Mouse (Mus musculus): ENCODE data around the gene Naa16. TPM values are rescaled to one million over a fixed set of nuclear protein-coding genes. Genes with fewer than 3 reads are reported as not detected.

Gene Naa16
- polyA plus RNA-seq, 2 experiments = 9.1 to 24.2 TPM

- Histone ChIP-seq H3K4me3 (ENCODE audit: insufficient read depth in 1 of 2, low read depth in 2 of 2, low read length in 2 of 2) (peak overlapping the region; percentile 41 to 78), H3K36me3 (replicated peaks; ENCODE audit: control insufficient read depth, insufficient read depth, low read depth) (peaks cover 64% of the 10 kb centered on the region), H3K4me1 (replicated peaks; ENCODE audit: control insufficient read depth in 2 of 2, insufficient read depth in 2 of 2, low read length in 1 of 2) (peaks cover 62 to 73% of the 10 kb centered on the region in 2 experiments), H3K27ac (peak overlapping the region; percentile 89), H3K4me2 (ENCODE audit: low read depth) (peak overlapping the region; percentile 91), H3K27me3 (ENCODE audit: control insufficient read depth, insufficient read depth, low read length) (no peaks in the 10 kb centered on the region), H3K9ac (replicated peaks) (peak overlapping the region; percentile 55), H3K9me3 (ENCODE audit: control insufficient read depth, low read length) (no peaks in the 10 kb centered on the region)
- 48% methylated on average over 9 of the region's 9 CpGs for WGBS (ENCODE audit: insufficient replicate concordance)
- DNase-seq (ENCODE audit: low read depth in 3 of 3, low spot score in 3 of 3) (no peak), ATAC-seq (ENCODE audit: insufficient read depth) (peak; percentile 17; the same call in 1 of the 2 replicates)
- no peak for TF ChIP-seq EP300 (IDR thresholded peaks at IDR 0.05; ENCODE audit: low read depth)
- TF ChIP-seq CTCF (IDR thresholded peaks at IDR 0.05; ENCODE audit: low read depth) = no peak
Observed at GRCm38 (mm10) chr14:79295579-79295978, 95.0 kb downstream of the Naa16 start.

GRCm38 (mm10) chr14:79294950-79295349 lies 95.6 kb downstream of the Naa16 start:
- Histone ChIP-seq H3K9ac (replicated peaks) (peak overlapping the region; percentile 55), H3K4me1 (replicated peaks; ENCODE audit: control insufficient read depth in 2 of 2, insufficient read depth in 2 of 2, low read length in 1 of 2) (peaks cover 62 to 77% of the 10 kb centered on the region in 2 experiments), H3K9me3 (ENCODE audit: control insufficient read depth, low read length) (no peaks in the 10 kb centered on the region), H3K4me3 (ENCODE audit: insufficient read depth in 1 of 2, low read depth in 2 of 2, low read length in 2 of 2) (peak overlapping the region; percentile 41 to 78; a peak in 3 of 4 replicates), H3K27me3 (ENCODE audit: control insufficient read depth, insufficient read depth, low read length) (no peaks in the 10 kb centered on the region), H3K4me2 (ENCODE audit: low read depth) (peak overlapping the region; percentile 91), H3K27ac (peak overlapping the region; percentile 89), H3K36me3 (replicated peaks; ENCODE audit: control insufficient read depth, insufficient read depth, low read depth) (peaks cover 71% of the 10 kb centered on the region)
- ATAC-seq (ENCODE audit: insufficient read depth) = peak; percentile 88
- 22% methylated on average over 5 of the region's 5 CpGs for WGBS (ENCODE audit: insufficient replicate concordance)
- TF ChIP-seq EP300 (IDR thresholded peaks at IDR 0.05; ENCODE audit: low read depth) (peak; percentile 79), CTCF (IDR thresholded peaks at IDR 0.05; ENCODE audit: low read depth) (no peak)
- DNase-seq (ENCODE audit: low read depth in 3 of 3, low spot score in 3 of 3) = peak; percentile 74 to 77 (median 76)

DNA sequence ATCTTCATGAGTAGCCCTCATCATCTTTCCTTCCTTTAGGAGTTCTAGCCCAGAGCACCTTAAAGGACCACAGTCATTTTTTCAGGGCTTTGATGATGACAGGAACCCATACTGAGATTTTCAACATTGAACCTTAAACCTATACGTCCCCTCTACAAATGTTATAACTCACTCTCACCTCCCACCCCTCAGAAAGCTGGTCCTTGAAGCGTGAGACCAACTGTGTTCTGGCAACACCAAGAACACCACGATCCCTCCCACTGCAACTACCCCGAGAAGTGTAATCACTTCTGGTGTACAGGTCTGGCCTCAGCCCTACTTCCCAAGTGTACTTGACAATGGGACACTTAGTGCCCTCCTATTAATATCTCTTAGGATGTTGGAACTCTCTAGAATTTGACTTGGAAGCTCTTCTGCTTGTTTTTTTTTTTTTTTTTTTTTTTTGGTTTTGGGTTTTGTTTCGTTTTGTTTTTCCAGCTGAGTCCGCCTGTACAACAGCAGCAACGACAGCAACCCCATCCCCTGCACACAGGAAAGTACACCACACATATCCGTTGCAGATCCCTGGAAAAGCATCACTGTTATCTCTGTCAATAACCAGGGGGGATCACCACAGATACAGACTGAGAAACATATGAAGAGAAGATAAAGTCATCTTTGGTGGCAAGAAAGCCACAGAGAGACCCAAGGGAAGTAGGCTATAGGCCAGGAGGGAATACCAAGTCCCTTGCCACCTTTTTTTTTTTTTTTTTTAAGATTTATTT lies 96.3 kb downstream of the Naa16 start:
- H3K27me3 ChIP-seq (ENCODE audit: control insufficient read depth, insufficient read depth, low read length) = no peaks in the 10 kb centered on the region
- DNase-seq (ENCODE audit: low read depth in 3 of 3, low spot score in 3 of 3) (no peak), ATAC-seq (ENCODE audit: insufficient read depth) (peak; percentile 24)
- 32% methylated on average over 8 of the region's 8 CpGs for WGBS (ENCODE audit: insufficient replicate concordance)
- H3K9ac ChIP-seq (replicated peaks) = peak overlapping the region; percentile 55
- peak overlapping the region; percentile 32 to 78; a peak in 3 of 4 replicates for H3K4me3 ChIP-seq (ENCODE audit: insufficient read depth in 1 of 2, low read depth in 2 of 2, low read length in 2 of 2)
- peaks cover 62 to 78% of the 10 kb centered on the region in 2 experiments for H3K4me1 ChIP-seq (replicated peaks; ENCODE audit: control insufficient read depth in 2 of 2, insufficient read depth in 2 of 2, low read length in 1 of 2)
- TF ChIP-seq EP300 (IDR thresholded peaks at IDR 0.05; ENCODE audit: low read depth) (peak; percentile 52), CTCF (IDR thresholded peaks at IDR 0.05; ENCODE audit: low read depth) (no peak)
- H3K9me3 ChIP-seq (ENCODE audit: control insufficient read depth, low read length) = no peaks in the 10 kb centered on the region
- peak overlapping the region; percentile 89 for H3K27ac ChIP-seq
- H3K4me2 ChIP-seq (ENCODE audit: low read depth) = peak overlapping the region; percentile 91
- H3K36me3 ChIP-seq (replicated peaks; ENCODE audit: control insufficient read depth, insufficient read depth, low read depth) = peaks cover 76% of the 10 kb centered on the region

DNA sequence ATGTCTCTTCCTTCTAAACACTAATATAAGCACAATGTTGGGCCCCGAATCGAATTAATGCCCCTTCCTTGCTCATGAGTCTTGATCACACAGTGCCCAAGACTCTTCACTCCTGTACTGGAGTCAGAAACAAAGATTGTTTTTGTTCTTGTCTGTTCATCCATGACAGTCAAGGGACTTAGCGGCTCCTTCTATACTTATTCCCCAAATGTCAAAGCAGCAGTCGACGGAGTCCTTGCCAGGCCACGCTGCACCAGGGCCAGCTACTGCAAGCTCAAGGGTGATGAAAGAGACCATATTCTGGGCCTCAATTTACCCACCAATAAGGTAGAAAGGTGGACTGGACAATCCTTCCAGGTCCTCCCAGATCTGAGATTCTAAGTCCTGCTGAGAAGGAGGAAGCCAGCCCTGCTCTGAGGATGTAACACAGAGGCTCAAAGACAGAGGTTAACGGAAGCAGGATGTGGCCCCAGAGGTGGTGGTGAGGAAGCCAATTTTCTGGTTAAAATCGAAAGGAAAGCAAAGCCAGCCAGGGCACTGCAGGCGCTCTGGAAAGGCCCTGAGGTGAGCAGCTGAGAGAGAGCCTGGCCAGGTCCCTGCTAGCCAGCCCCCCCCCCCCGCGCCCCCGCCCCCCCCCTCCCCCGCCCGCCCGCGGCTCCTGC lies 97.3 kb downstream of the Naa16 start:
- DNase-seq (ENCODE audit: low read depth in 3 of 3, low spot score in 3 of 3) = no peak
- Histone ChIP-seq H3K4me3 (ENCODE audit: insufficient read depth in 1 of 2, low read depth in 2 of 2, low read length in 2 of 2) (no peak overlapping the region; a peak in 1 of 4 replicates), H3K27ac (peak overlapping the region; percentile 89), H3K36me3 (replicated peaks; ENCODE audit: control insufficient read depth, insufficient read depth, low read depth) (peaks cover 75% of the 10 kb centered on the region), H3K9ac (replicated peaks) (peak overlapping the region; percentile 40), H3K4me1 (replicated peaks; ENCODE audit: control insufficient read depth in 2 of 2, insufficient read depth in 2 of 2, low read length in 1 of 2) (peaks cover 55 to 69% of the 10 kb centered on the region in 2 experiments), H3K4me2 (ENCODE audit: low read depth) (peak overlapping the region; percentile 91), H3K27me3 (ENCODE audit: control insufficient read depth, insufficient read depth, low read length) (no peaks in the 10 kb centered on the region), H3K9me3 (ENCODE audit: control insufficient read depth, low read length) (no peaks in the 10 kb centered on the region)
- 56% methylated on average over 9 of the region's 16 CpGs for WGBS (ENCODE audit: insufficient replicate concordance)
- no peak for TF ChIP-seq CTCF (IDR thresholded peaks at IDR 0.05; ENCODE audit: low read depth)
- no peak for TF ChIP-seq EP300 (IDR thresholded peaks at IDR 0.05; ENCODE audit: low read depth)
- no peak for ATAC-seq (ENCODE audit: insufficient read depth)

GRCm38 (mm10) chr14:79291629-79292028 lies 98.9 kb downstream of the Naa16 start:
- peaks cover 72% of the 10 kb centered on the region for H3K36me3 ChIP-seq (replicated peaks; ENCODE audit: control insufficient read depth, insufficient read depth, low read depth)
- no peaks in the 10 kb centered on the region for H3K9me3 ChIP-seq (ENCODE audit: control insufficient read depth, low read length)
- peak overlapping the region; percentile 32 for H3K27ac ChIP-seq
- H3K9ac ChIP-seq (replicated peaks) = no peak overlapping the region
- H3K4me3 ChIP-seq (ENCODE audit: insufficient read depth in 1 of 2, low read depth in 2 of 2, low read length in 2 of 2) = no peak overlapping the region
- H3K4me1 ChIP-seq (replicated peaks; ENCODE audit: control insufficient read depth in 2 of 2, insufficient read depth in 2 of 2, low read length in 1 of 2) = peaks cover 45 to 57% of the 10 kb centered on the region in 2 experiments
- H3K27me3 ChIP-seq (ENCODE audit: control insufficient read depth, insufficient read depth, low read length) = no peaks in the 10 kb centered on the region
- H3K4me2 ChIP-seq (ENCODE audit: low read depth) = no peak overlapping the region
- 72% methylated on average over 4 of the region's 4 CpGs for WGBS (ENCODE audit: insufficient replicate concordance)
- no peak for DNase-seq (ENCODE audit: low read depth in 3 of 3, low spot score in 3 of 3)
- no peak for ATAC-seq (ENCODE audit: insufficient read depth)
- TF ChIP-seq EP300 (IDR thresholded peaks at IDR 0.05; ENCODE audit: low read depth) = no peak
- TF ChIP-seq CTCF (IDR thresholded peaks at IDR 0.05; ENCODE audit: low read depth) = no peak

Data from liver, embryonic 14.5 days (tissue).